Mouse (Mus musculus): ENCODE measurements around the gene Ncapd2. TPM values are rescaled to one million over a fixed set of nuclear protein-coding genes. Genes with fewer than 3 reads are reported as not detected.

The Ncapd2 gene
- total and polyA plus RNA-seq, 3 experiments: 79.6 to 301 (median 147) TPM

GRCm38 (mm10) chr6:125149569-125149950 is 41.9 kb downstream of the Ncapd2 start:
- dilution Hi-C loops (cut with MboI; ENCODE audit: extremely low pct_ligation_motif_present, extremely low pct_unique_long_range_greater_than_20kb, low sequenced_read_pairs): no loop called here
- H3K36me3 ChIP-seq (replicated peaks in 1 of 2; ENCODE audit: control insufficient read depth in 1 of 2, insufficient read depth in 1 of 2, low read length in 1 of 2): peaks cover 40 to 71% of the 10 kb centered on the region in 2 experiments
- no peak overlapping the region for H3K27ac ChIP-seq (ENCODE audit: insufficient read depth, low read depth)
- in situ Hi-C loops (cut with MboI; ENCODE audit: low pct_ligation_motif_present, low pct_unique_long_range_greater_than_20kb, low sequenced_read_pairs): no loop called here
- DNase-seq (ENCODE audit: extremely low read depth): no peak
- TF ChIP-seq RCOR1 (conservative IDR thresholded peaks at IDR 0.05; ENCODE audit: low read depth, low read length) (no peak), ZKSCAN1 (IDR thresholded peaks at IDR 0.05; ENCODE audit: borderline replicate concordance, low read depth, low read length) (no peak), MXI1 (IDR thresholded peaks at IDR 0.05; ENCODE audit: low read depth, low read length) (no peak)
- H3K27me3 ChIP-seq (replicated peaks): no peaks in the 10 kb centered on the region
- H3K4me2 ChIP-seq (ENCODE audit: insufficient read depth, low read depth, poor library complexity, severe bottlenecking): no peak overlapping the region
- H3K79me2 ChIP-seq (replicated peaks; ENCODE audit: control insufficient read depth, extremely low read depth, insufficient read depth, poor library complexity, severe bottlenecking): peaks cover 18% of the 10 kb centered on the region
- H3K9me3 ChIP-seq (replicated peaks; ENCODE audit: low read length): no peaks in the 10 kb centered on the region
- H3K4me1 ChIP-seq (ENCODE audit: control insufficient read depth in 1 of 2, insufficient read depth in 2 of 2): peaks cover 9 to 32% of the 10 kb centered on the region in 2 experiments
- H3K9ac ChIP-seq (ENCODE audit: insufficient read depth, low read depth): no peak overlapping the region
- no peak overlapping the region for H3K4me3 ChIP-seq (replicated peaks in 1 of 3; ENCODE audit: low read depth in 2 of 3, low read length in 2 of 3, poor library complexity in 1 of 3)

GRCm38 (mm10) chr6:125148926-125149568 is 42.5 kb downstream of the Ncapd2 start:
- Histone ChIP-seq H3K9ac (ENCODE audit: insufficient read depth, low read depth) (no peak overlapping the region), H3K4me3 (replicated peaks in 1 of 3; ENCODE audit: low read depth in 2 of 3, low read length in 2 of 3, poor library complexity in 1 of 3) (no peak overlapping the region), H3K9me3 (replicated peaks; ENCODE audit: low read length) (no peaks in the 10 kb centered on the region), H3K4me2 (ENCODE audit: insufficient read depth, low read depth, poor library complexity, severe bottlenecking) (no peak overlapping the region), H3K27ac (ENCODE audit: insufficient read depth, low read depth) (no peak overlapping the region), H3K79me2 (replicated peaks; ENCODE audit: control insufficient read depth, extremely low read depth, insufficient read depth, poor library complexity, severe bottlenecking) (peaks cover 18% of the 10 kb centered on the region), H3K27me3 (replicated peaks) (no peaks in the 10 kb centered on the region), H3K4me1 (ENCODE audit: control insufficient read depth in 1 of 2, insufficient read depth in 2 of 2) (peaks cover 9 to 38% of the 10 kb centered on the region in 2 experiments), H3K36me3 (replicated peaks in 1 of 2; ENCODE audit: control insufficient read depth in 1 of 2, insufficient read depth in 1 of 2, low read length in 1 of 2) (peaks cover 42 to 74% of the 10 kb centered on the region in 2 experiments)
- dilution Hi-C loops (cut with MboI; ENCODE audit: extremely low pct_ligation_motif_present, extremely low pct_unique_long_range_greater_than_20kb, low sequenced_read_pairs): no loop called here
- no peak for TF ChIP-seq ZMIZ1 (IDR thresholded peaks at IDR 0.05; ENCODE audit: low read depth, low read length)
- TF ChIP-seq JUN (IDR thresholded peaks at IDR 0.05; ENCODE audit: insufficient read depth, low read depth, low read length): no peak
- TF ChIP-seq ELF1 (IDR thresholded peaks at IDR 0.05; ENCODE audit: low read depth, low read length): no peak
- TF ChIP-seq MAFK (IDR thresholded peaks at IDR 0.05; ENCODE audit: insufficient replicate concordance, low read length): no peak
- TF ChIP-seq IRF4 (IDR thresholded peaks at IDR 0.05; ENCODE audit: low read depth, low read length): no peak
- TF ChIP-seq USF1 (IDR thresholded peaks at IDR 0.05; ENCODE audit: low read depth, low read length): no peak
- TF ChIP-seq SIN3A (IDR thresholded peaks at IDR 0.05; ENCODE audit: low read length): no peak
- TF ChIP-seq BHLHE40 (IDR thresholded peaks at IDR 0.05; ENCODE audit: low read depth, low read length): no peak
- TF ChIP-seq HCFC1 (IDR thresholded peaks at IDR 0.05; ENCODE audit: low read depth, low read length): no peak
- TF ChIP-seq ETS1 (conservative IDR thresholded peaks at IDR 0.05; ENCODE audit: low read depth, low read length): no peak
- in situ Hi-C loops (cut with MboI; ENCODE audit: low pct_ligation_motif_present, low pct_unique_long_range_greater_than_20kb, low sequenced_read_pairs): no loop called here
- no peak for DNase-seq (ENCODE audit: extremely low read depth)

All from CH12.LX (cell line).